Mouse (Mus musculus) right cerebral cortex, postnatal 4 days (tissue): Measurements from ENCODE around the gene Olfr1513.
"Not testable (repeated sequence)": the region's sequence is repeated elsewhere in the genome, so short reads cannot be mapped to it uniquely, and the experiment has no call there.

Experiments
- DNase-seq: peaks from one replicate; pipeline ENCODE4 v3.0.0-alpha.2; 2022

The Olfr1513 gene

GRCm38 (mm10) chr14:52310343-52310742, 45.9 kb downstream of the Olfr1513 start:
- not testable (repeated sequence) for DNase-seq

GRCm38 (mm10) chr14:52306100-52306499, 50.1 kb downstream of the Olfr1513 start:
- DNase-seq: no peak

GRCm38 (mm10) chr14:52304644-52305271, 51.5 kb downstream of the Olfr1513 start, which contains the start of gene Mettl3:
Gene Mettl3, minus strand, starts transcription at chr14:52305128.
- DNase-seq: peak; percentile 87

- not testable (repeated sequence) for DNase-seq
These were observed 52.7 kb downstream of the Olfr1513 start for GRCm38 (mm10) chr14:52303517-52303916.
